Mouse (Mus musculus): ENCODE measurements around the gene Cryab. TPM values are rescaled to one million over a fixed set of nuclear protein-coding genes. Genes with fewer than 3 reads are reported as not detected.

Gene Cryab
- total RNA-seq, 1 experiment from 2014 or later, result 29.2 TPM

DNA sequence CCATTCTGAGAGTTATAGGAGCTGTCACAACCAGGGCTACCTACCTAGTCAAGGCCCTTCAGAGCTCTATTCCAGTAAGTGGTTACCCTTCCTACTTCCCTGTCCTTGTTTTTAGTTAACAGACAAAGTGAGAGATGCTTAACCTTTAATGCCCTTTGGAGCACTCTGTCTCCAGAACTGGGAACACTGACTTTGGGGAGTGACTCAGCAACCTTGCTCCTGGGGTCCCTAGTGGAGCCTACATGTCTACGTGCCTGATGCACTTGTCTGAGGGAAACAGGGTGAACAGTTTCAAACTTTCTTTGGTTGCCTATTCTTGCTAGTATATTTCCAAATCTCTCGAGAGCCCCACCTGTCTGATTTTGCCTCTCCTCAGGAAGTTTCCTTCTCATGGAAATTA, 8.4 kb upstream of the Cryab start:
- DNase-seq, result no peak

DNA sequence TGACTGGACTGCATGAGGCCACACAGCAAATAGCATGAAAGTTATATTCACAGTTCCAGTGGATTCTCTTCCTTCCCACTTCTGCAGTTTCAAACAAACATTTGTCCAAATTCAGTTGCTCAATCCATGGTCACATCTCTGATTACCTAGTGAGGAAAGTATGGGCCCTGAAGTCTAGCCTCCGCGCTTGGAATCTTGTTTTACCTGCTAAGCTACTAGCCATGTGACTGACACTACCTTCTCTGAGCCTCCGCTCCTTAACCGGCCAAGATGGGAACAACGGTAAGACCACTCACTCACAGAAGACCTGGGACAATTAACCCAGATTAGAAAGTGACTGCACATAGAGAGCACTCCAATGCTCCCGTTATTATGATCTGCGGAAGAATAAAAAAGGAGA, 5.3 kb upstream of the Cryab start:
- no peak for DNase-seq

DNA sequence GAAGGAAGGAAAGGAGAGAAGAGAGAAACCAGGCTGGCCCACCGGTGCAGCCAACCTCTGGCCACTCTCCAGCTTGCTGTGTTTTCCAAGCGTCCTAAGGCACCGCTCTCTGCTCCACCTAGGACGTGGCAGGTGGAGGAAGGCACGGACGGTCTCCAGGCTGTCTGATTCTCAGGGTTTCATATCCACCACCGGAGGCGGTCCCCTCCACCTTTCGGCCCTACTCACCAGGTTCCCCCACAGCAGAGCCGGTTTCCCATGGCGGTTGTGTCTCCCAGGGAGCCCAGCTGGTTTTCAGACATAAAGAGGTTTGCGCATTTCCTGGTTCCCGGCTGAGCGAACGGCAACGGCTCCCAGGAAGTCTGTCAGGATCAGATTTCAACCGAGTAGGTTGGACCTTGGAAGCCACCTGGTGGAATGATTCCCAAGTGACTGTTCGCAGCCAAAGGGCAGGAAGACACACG, 4.9 kb upstream of the Cryab start, which contains the start of gene 2310030G06Rik:
Gene 2310030G06Rik (minus strand): TSS at position 323 of the 464 bp plus-strand sequence.
- DNase-seq, result peak; percentile 70

DNA sequence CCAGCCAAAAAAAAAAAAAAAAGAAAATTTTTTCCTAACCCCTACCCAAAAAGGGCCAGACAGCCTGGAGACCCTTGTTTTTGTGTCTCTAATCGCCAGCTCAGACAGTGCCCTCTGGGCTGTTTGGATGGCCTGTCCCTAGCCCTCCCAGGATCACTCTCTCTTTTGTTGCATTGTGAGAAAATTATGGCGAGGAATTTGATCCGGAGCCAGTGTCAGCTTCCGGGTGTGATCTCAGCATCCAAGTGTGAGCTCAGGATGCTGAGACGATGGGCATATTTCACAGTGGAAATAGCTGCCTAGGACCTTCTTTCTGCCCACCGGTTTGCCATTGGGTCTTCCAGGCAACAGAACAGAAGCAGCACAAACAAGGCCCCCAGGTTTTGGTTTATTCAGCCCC, 419 bp upstream of the Cryab start:
- no peak for DNase-seq

GRCm38 (mm10) chr9:50752054-50752602, 1.0 kb downstream of the Cryab start, which contains the start of gene Hspb2:
Hspb2 (minus strand) TSS chr9:50752354.
- DNase-seq, result peak; percentile 14

- peak; percentile 79 for DNase-seq
These were observed 1.9 kb downstream of the Cryab start for GRCm38 (mm10) chr9:50752784-50753615.

- DNase-seq, result no peak
These were observed 2.8 kb downstream of the Cryab start for GRCm38 (mm10) chr9:50753947-50754346.

GRCm38 (mm10) chr9:50756711-50757110, 5.6 kb downstream of the Cryab start:
- DNase-seq, result no peak

DNA sequence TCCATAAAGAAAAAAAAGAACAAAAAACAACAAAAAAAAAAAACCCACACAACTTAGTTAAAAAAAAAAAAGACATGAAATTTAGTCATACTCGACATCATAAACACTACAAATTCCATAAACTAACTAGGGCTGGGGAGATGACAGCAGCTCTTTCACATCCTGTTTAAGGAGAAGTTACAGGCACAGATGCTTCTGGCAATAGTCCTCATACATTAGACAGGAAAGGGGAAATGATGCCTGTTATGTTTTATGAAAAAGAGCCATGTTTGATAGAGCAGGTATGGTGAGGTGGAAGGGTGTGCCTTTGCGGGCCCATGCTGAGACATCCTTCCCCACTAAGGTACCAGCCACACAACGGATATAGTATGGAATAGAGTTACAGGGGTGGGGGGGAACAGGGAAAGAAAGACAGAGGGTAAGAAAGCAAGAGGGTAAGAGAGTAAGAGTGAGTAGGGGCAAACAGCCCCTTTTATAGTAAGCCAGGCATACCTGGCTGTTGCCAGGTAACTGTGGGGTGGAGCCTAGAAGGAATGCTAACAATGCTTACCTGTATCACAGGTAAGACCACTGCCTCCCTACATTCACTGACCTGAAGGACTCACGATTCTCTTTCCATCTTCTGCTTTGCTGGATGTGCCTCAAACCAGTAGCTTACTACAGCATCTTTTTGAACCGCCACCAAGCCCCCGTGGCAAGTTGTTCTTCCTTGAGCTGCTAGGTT, 10.6 kb downstream of the Cryab start:
- no peak for DNase-seq

GRCm38 (mm10) chr9:50763331-50763730, 12.2 kb downstream of the Cryab start:
- DNase-seq, result peak; percentile 24

DNA sequence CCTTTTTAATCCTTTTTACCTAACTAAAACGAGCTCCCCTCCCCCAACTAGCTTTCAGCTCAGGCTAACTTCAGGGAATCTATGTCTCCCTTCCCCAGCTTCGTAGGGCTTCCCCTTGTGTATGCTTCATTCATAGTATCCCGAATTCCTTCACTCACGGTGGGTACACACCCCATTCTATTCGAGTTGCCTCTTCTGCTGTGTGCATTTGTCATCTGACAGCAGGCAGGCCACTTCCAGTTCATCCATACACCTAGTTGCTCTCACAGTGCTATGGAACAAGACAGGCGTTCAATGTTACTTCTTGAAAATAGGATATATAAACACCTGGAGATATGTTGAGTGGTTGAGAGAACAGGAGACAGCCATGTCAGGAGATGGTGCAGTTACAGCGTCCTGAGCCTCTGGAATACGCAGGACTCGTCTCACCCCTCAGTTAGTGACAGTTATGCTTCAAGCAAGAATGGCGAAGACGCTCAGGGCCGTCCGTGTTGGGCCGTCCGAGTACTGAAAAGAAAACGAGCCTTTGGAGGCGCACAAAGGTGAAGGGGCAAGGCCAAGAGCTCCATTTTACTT, 16.5 kb downstream of the Cryab start:
- no peak for DNase-seq

GRCm38 (mm10) chr9:50768107-50769002, 17.2 kb downstream of the Cryab start, which contains the start of gene Fdxacb1:
Fdxacb1 (plus strand) TSS chr9:50768236.
- peak; percentile 99 for DNase-seq

DNA sequence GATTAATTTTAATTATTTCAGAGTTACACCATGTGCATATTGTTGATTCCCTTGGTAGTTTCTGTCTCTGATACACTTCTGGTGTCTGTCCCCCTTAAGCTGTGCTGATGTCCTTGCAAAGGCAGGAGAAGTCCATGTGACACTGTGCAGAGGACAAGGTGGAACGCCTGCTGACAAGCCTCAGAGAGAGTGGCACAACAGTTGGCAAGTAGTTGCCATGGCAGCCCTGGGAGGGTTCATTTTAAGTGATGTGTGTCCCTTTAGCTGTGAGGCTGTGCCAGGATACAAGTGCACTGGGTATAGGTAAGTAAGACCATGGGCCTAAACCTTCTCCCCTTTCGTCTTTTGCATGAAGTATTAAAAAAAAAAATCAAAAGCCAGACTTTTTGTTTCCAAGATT, 18.9 kb downstream of the Cryab start:
- no peak for DNase-seq

- DNase-seq, result no peak
These were observed 22.9 kb downstream of the Cryab start for GRCm38 (mm10) chr9:50774026-50774462.

DNA sequence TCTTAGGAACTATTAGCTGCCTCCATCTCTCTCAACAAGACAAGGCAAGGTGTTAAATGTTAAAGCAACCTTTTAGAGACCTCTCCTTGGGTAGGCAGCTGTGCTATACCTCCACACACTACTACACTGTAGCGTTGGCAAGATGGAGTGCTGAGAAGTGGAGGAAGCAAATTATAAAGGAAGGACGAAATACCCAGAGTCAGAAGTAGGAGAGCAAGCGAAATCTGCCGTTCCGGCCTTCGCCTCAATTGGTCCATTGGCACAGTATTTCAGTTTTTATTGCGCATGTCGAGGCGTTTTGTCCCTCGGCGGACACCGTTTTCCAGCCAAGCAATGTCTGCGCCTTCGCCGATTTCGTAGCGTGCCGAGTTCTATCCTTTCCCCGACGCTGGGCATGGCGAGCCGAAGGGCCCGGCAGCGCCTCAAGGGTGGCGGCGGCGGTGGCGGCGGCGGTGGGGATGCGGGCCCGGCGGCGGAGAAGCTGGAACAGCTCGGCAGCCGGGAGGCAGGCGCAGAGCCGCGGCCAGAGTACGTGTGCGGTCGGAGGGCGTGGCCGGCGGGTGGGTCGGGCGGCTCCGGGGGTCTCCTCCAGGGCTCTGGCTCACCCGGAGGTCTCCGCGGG, 24.0 kb downstream of the Cryab start, which contains the start of the genes Alg9 and 1110032A03Rik:
Gene Alg9 (plus strand): TSS at position 29 of the 622 bp plus-strand sequence.
Gene 1110032A03Rik (minus strand): TSS at position 530 of the 622 bp plus-strand sequence.
- peak; percentile 93 for DNase-seq

DNA sequence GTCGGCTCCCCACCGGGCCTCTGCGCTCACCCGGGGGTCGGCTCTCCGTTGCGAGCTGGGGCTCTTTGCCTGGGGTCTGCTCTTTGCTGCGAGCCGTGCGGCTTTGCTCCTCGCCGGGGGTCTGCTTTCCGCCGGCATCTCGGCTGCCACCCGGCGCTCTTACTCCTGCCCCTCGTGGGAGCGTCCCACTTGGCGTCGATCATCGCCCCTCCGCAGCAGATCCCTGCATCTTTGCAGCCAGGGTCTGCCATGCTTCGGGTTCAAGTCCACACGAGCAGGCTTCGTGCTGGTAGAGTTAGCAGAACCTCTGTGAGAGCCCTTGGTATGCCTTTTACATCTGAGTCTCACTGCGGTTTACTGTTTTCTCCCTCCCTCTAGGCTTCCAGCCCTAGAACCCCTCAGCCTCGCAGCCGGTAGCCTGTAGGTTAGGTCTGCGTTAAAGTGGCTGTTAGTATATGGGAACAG, 24.6 kb downstream of the Cryab start:
- DNase-seq, result peak; percentile 35

DNA sequence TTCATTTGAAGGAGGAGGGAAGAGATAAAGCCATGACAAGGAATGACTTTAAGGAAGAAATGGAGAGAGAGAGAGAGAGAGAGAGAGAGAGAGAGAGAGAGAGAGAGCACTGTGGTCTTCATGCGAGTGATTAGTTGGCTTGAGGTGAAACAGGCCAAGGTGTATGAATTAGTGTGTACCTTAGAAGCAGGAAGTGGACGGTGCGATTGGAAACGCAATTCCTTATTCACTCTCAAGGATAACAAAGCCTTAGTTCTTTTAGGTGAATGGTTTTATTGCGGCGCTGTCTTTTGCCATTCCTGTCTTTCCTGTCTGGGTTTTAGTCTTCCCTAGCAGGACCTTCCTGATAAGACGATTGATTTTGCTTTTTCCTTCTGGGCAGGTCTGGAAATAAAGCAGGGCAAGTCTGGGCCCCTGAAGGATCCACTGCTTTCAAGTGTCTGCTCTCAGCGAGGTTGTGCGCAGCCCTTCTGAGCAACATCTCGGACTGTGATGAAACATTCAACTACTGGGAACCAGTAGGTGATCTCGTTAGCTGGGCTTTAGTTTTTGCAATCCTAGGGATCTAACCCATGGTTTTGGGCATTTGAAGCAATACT, 25.1 kb downstream of the Cryab start:
- no peak for DNase-seq

DNA sequence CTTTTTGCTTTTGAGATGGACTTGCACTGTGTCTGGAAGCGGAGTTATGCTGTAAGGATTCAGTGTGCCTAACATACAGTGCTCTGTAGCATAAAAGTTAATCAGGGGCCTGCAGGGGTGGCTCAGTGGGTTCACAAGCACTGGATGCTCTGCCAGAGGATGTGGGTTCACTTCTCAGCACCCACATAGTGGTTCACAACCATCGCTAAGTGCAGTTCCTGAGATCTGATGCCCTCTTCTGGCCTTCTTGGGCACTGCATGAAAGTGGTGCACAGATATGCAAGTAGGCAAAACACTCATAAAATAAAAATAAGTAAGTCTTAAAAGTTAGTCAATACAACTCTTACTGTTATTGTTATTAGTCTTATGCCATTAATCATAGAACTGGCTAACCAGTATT, 31.0 kb downstream of the Cryab start:
- peak; percentile 44 for DNase-seq

DNA sequence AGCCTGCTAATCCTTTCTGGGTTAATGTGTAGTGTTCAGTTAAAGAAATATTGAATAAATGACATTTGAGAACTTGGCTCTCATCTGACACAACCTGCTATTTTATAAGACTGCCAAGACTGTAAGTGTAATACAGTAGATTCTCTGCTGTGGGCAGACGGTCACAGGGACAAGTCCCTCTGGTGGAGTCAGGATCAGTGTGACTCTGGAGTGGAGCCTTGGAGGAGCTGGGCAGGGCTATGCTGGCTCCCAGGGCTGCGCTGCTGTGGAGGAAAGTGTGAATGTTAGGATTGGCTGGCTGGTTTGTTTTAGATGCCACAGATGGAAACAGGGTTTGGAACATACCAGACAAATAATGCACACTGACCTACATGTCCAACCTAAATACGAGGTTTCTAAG, 44.1 kb downstream of the Cryab start:
- DNase-seq, result peak; percentile 14

GRCm38 (mm10) chr9:50796776-50797175, 45.7 kb downstream of the Cryab start:
- peak; percentile 20 for DNase-seq

All from adrenal gland, postnatal 14 days (tissue).